Mouse (Mus musculus) common myeloid progenitor, adult 5-6 weeks (primary cell): Measurements from ENCODE around the gene Cnot11. TPM values are rescaled to one million over a fixed set of nuclear protein-coding genes. Genes with fewer than 3 reads are reported as not detected.

ENCODE experiments used
- ATAC-seq: replicated peaks from 2 replicates; pipeline ENCODE4 v1.8.0; 2016; ENCODE audit warnings: low read depth, mild to moderate bottlenecking, moderate TSS enrichment, inconsistent platforms; ENCODE audit not compliant: poor library complexity, severe bottlenecking
- total RNA-seq: library from RNA; stranded (forward); fragments of 200-1000, 187-1606 nt; gene quantifications from 2 replicates; pipeline ENCODE4 v1.2.3, GENCODE M21; 2017

Cnot11 gene
- total RNA-seq, 1 experiment from 2014 or later: 24.2 TPM

- ATAC-seq: no peak
These were observed 3.8 kb upstream of the Cnot11 start for GRCm38 (mm10) chr1:39531036-39531435.

GRCm38 (mm10) chr1:39533917-39534316 lies 875 bp upstream of the Cnot11 start:
- no peak for ATAC-seq

GRCm38 (mm10) chr1:39535515-39536311 lies 921 bp downstream of the Cnot11 start:
- ATAC-seq: peak; percentile 95

GRCm38 (mm10) chr1:39536701-39537100 lies 1.9 kb downstream of the Cnot11 start:
- ATAC-seq: no peak

GRCm38 (mm10) chr1:39537631-39538380 lies 3.0 kb downstream of the Cnot11 start:
- ATAC-seq: no peak

- no peak for ATAC-seq
These were observed 5.8 kb downstream of the Cnot11 start for GRCm38 (mm10) chr1:39540592-39540991.

GRCm38 (mm10) chr1:39545589-39545988 lies 10.8 kb downstream of the Cnot11 start:
- peak; percentile 62; the same call in 1 of the 2 replicates for ATAC-seq

- ATAC-seq: no peak
These were observed 11.5 kb downstream of the Cnot11 start for GRCm38 (mm10) chr1:39546160-39546866.

GRCm38 (mm10) chr1:39547238-39547637 lies 12.4 kb downstream of the Cnot11 start:
- no peak for ATAC-seq

GRCm38 (mm10) chr1:39549831-39550230 lies 15.0 kb downstream of the Cnot11 start:
- no peak for ATAC-seq

GRCm38 (mm10) chr1:39555556-39556415 lies 21.0 kb downstream of the Cnot11 start:
- peak; percentile 54; the same call in 1 of the 2 replicates for ATAC-seq

GRCm38 (mm10) chr1:39559009-39559408 lies 24.2 kb downstream of the Cnot11 start:
- ATAC-seq: no peak

GRCm38 (mm10) chr1:39561920-39562319 lies 27.1 kb downstream of the Cnot11 start:
- no peak for ATAC-seq

- ATAC-seq: no peak
These were observed 28.4 kb downstream of the Cnot11 start for GRCm38 (mm10) chr1:39563161-39563560.

- ATAC-seq: no peak
These were observed 29.8 kb downstream of the Cnot11 start for GRCm38 (mm10) chr1:39564603-39565002.

- ATAC-seq: no peak
These were observed 33.3 kb downstream of the Cnot11 start for GRCm38 (mm10) chr1:39568079-39568478.

GRCm38 (mm10) chr1:39571653-39572052 lies 36.9 kb downstream of the Cnot11 start:
- no peak for ATAC-seq

GRCm38 (mm10) chr1:39573890-39574289 lies 39.1 kb downstream of the Cnot11 start:
- ATAC-seq: no peak

- no peak for ATAC-seq
These were observed 41.1 kb downstream of the Cnot11 start for GRCm38 (mm10) chr1:39575778-39576375.
